Mouse (Mus musculus): ENCODE data around the gene Dsp. TPM values are rescaled to one million over a fixed set of nuclear protein-coding genes. Genes with fewer than 3 reads are reported as not detected.

Dsp gene
- polyA plus RNA-seq, 1 experiment from 2014 or later: 0.73 TPM

GRCm38 (mm10) chr13:38204702-38205482, 53.8 kb downstream of the Dsp start, which contains the start of gene Snrnp48:
TSS of gene Snrnp48 (plus strand) at chr13:38204938.
- no peaks in the 10 kb centered on the region for H3K27me3 ChIP-seq (ENCODE audit: low read depth, poor library complexity, severe bottlenecking)
- H3K4me1 ChIP-seq: peaks cover 15% of the 10 kb centered on the region
- H3K36me3 ChIP-seq: peaks cover 22% of the 10 kb centered on the region
- peak; percentile 91 for DNase-seq (ENCODE audit: low spot score)
- under 1% methylated on average over 59 of the region's 59 CpGs for WGBS
- no peaks in the 10 kb centered on the region for H3K9me3 ChIP-seq (replicated peaks)
- peak within 1 kb of the TSS; percentile 92 for H3K27ac ChIP-seq (replicated peaks)
- H3K4me3 ChIP-seq: peak within 1 kb of the TSS; percentile 91

GRCm38 (mm10) chr13:38211122-38211521, 60.0 kb downstream of the Dsp start:
- H3K36me3 ChIP-seq: peaks cover 83% of the 10 kb centered on the region
- whole genome bisulfite sequencing: 94% methylated on average over 5 of the region's 5 CpGs

GRCm38 (mm10) chr13:38218686-38219085, 67.6 kb downstream of the Dsp start:
- H3K9me3 ChIP-seq (replicated peaks): no peaks in the 10 kb centered on the region
- no peak overlapping the region for H3K4me3 ChIP-seq
- H3K27me3 ChIP-seq (ENCODE audit: low read depth, poor library complexity, severe bottlenecking): no peaks in the 10 kb centered on the region
- H3K36me3 ChIP-seq: peaks cover 99% of the 10 kb centered on the region
- no peak overlapping the region for H3K27ac ChIP-seq (replicated peaks)
- no peaks in the 10 kb centered on the region for H3K4me1 ChIP-seq
- DNase-seq (ENCODE audit: low spot score): no peak
- WGBS: 94% methylated on average over 3 of the region's 3 CpGs

More at GRCm38 (mm10) chr13:38211122-38211521, 60.0 kb downstream of the Dsp start:
- no peak overlapping the region for H3K4me3 ChIP-seq
- DNase-seq (ENCODE audit: low spot score): no peak
- no peaks in the 10 kb centered on the region for H3K27me3 ChIP-seq (ENCODE audit: low read depth, poor library complexity, severe bottlenecking)
- peaks cover 5% of the 10 kb centered on the region for H3K4me1 ChIP-seq
- no peaks in the 10 kb centered on the region for H3K9me3 ChIP-seq (replicated peaks)
- H3K27ac ChIP-seq (replicated peaks): no peak overlapping the region

GRCm38 (mm10) chr13:38220331-38220730, 69.2 kb downstream of the Dsp start:
- no peaks in the 10 kb centered on the region for H3K27me3 ChIP-seq (ENCODE audit: low read depth, poor library complexity, severe bottlenecking)
- H3K36me3 ChIP-seq: peaks cover 100% of the 10 kb centered on the region

GRCm38 (mm10) chr13:38230177-38230821, 79.2 kb downstream of the Dsp start:
- no peaks in the 10 kb centered on the region for H3K4me1 ChIP-seq
- 78% methylated on average over 9 of the region's 9 CpGs for WGBS
- no peak for DNase-seq (ENCODE audit: low spot score)
- H3K9me3 ChIP-seq (replicated peaks): no peaks in the 10 kb centered on the region
- H3K27ac ChIP-seq (replicated peaks): no peak overlapping the region
- no peak overlapping the region for H3K4me3 ChIP-seq
- peaks cover 42% of the 10 kb centered on the region for H3K36me3 ChIP-seq
- H3K27me3 ChIP-seq (ENCODE audit: low read depth, poor library complexity, severe bottlenecking): no peaks in the 10 kb centered on the region

More at GRCm38 (mm10) chr13:38220331-38220730, 69.2 kb downstream of the Dsp start:
- DNase-seq (ENCODE audit: low spot score): no peak
- Histone ChIP-seq H3K9me3 (replicated peaks) (0 out of 2 replicates have a peak, but pooled peaks cover 4% of the 10 kb centered on the region), H3K4me1 (no peaks in the 10 kb centered on the region), H3K4me3 (no peak overlapping the region), H3K27ac (replicated peaks) (no peak overlapping the region)
- WGBS: 97% methylated on average over 6 of the region's 6 CpGs

GRCm38 (mm10) chr13:38232411-38232810, 81.3 kb downstream of the Dsp start:
- peaks cover 5% of the 10 kb centered on the region; the same call in 1 of the 2 replicates for H3K9me3 ChIP-seq (replicated peaks)
- no peak overlapping the region for H3K4me3 ChIP-seq
- H3K4me1 ChIP-seq: no peaks in the 10 kb centered on the region
- H3K27me3 ChIP-seq (ENCODE audit: low read depth, poor library complexity, severe bottlenecking): no peaks in the 10 kb centered on the region
- H3K36me3 ChIP-seq: peaks cover 20% of the 10 kb centered on the region
- 88% methylated on average over 4 of the region's 4 CpGs for WGBS
- no peak for DNase-seq (ENCODE audit: low spot score)
- H3K27ac ChIP-seq (replicated peaks): no peak overlapping the region

- H3K9me3 ChIP-seq (replicated peaks): peaks cover 5% of the 10 kb centered on the region; the same call in 1 of the 2 replicates
- H3K27me3 ChIP-seq (ENCODE audit: low read depth, poor library complexity, severe bottlenecking): no peaks in the 10 kb centered on the region
- no peak for DNase-seq (ENCODE audit: low spot score)
- H3K27ac ChIP-seq (replicated peaks): no peak overlapping the region
- H3K4me3 ChIP-seq: no peak overlapping the region
- H3K36me3 ChIP-seq: peaks cover 14% of the 10 kb centered on the region
- WGBS: 87% methylated on average over 3 of the region's 3 CpGs
- H3K4me1 ChIP-seq: no peaks in the 10 kb centered on the region
These were observed 81.9 kb downstream of the Dsp start for GRCm38 (mm10) chr13:38232856-38233625.

GRCm38 (mm10) chr13:38234651-38235050, 83.6 kb downstream of the Dsp start:
- WGBS: 80% methylated on average over 5 of the region's 5 CpGs
- no peak overlapping the region for H3K27ac ChIP-seq (replicated peaks)
- no peak for DNase-seq (ENCODE audit: low spot score)
- H3K9me3 ChIP-seq (replicated peaks): peaks cover 5% of the 10 kb centered on the region; the same call in 1 of the 2 replicates
- H3K4me3 ChIP-seq: no peak overlapping the region
- H3K36me3 ChIP-seq: no peaks in the 10 kb centered on the region
- H3K27me3 ChIP-seq (ENCODE audit: low read depth, poor library complexity, severe bottlenecking): no peaks in the 10 kb centered on the region
- H3K4me1 ChIP-seq: no peaks in the 10 kb centered on the region

GRCm38 (mm10) chr13:38235370-38235769, 84.3 kb downstream of the Dsp start:
- Histone ChIP-seq H3K27ac (replicated peaks) (no peak overlapping the region), H3K36me3 (no peaks in the 10 kb centered on the region), H3K27me3 (ENCODE audit: low read depth, poor library complexity, severe bottlenecking) (no peaks in the 10 kb centered on the region), H3K4me3 (no peak overlapping the region), H3K9me3 (replicated peaks) (peaks cover 5% of the 10 kb centered on the region; the same call in 1 of the 2 replicates), H3K4me1 (no peaks in the 10 kb centered on the region)
- no peak for DNase-seq (ENCODE audit: low spot score)
- WGBS: 86% methylated on average over 3 of the region's 3 CpGs

GRCm38 (mm10) chr13:38248151-38248550, 97.1 kb downstream of the Dsp start:
- Histone ChIP-seq H3K27me3 (ENCODE audit: low read depth, poor library complexity, severe bottlenecking) (no peaks in the 10 kb centered on the region), H3K4me3 (no peak overlapping the region), H3K4me1 (no peaks in the 10 kb centered on the region), H3K36me3 (no peaks in the 10 kb centered on the region), H3K27ac (replicated peaks) (no peak overlapping the region), H3K9me3 (replicated peaks) (no peaks in the 10 kb centered on the region)
- DNase-seq (ENCODE audit: low spot score): no peak
- WGBS: 83% methylated on average over 5 of the region's 5 CpGs
